Mouse (Mus musculus) thymus, adult 2 months (tissue): ENCODE measurements at regions not wholly inside any gene's neighbourhood (a gene's known extent, or its start where the extent isn't known, plus 50 kb on each side); places are given as distances from the start of the nearest gene placed in this dataset.

Experiments used
- CTCF ChIP-seq: fragments of 200-500 bp; IDR thresholded peaks from 2 replicates; pipeline ENCODE4 v1.5.1; 2012; ENCODE audit warnings: mild to moderate bottlenecking, control low read depth, low read length, moderate library complexity, borderline replicate concordance; ENCODE audit not compliant: control insufficient read depth, poor library complexity, insufficient read depth; ENCODE audit errors: extremely low read depth
- POLR2A ChIP-seq: fragments of 200-500 bp; IDR thresholded peaks from 2 replicates; pipeline ENCODE4 v1.6.1; 2012; ENCODE audit warnings: mild to moderate bottlenecking, low read length, control low read depth, moderate library complexity; ENCODE audit not compliant: control insufficient read depth, poor library complexity, insufficient read depth; ENCODE audit errors: extremely low read depth

GRCm38 (mm10) chr3:148731436-148731835 lies 258.9 kb downstream of the Adgrl2 start:
- no peak for TF ChIP-seq POLR2A
- no peak for TF ChIP-seq CTCF
